Mouse (Mus musculus) lung, postnatal 14 days (tissue): ENCODE results near the gene Kcnab2.

Source experiments
- DNase-seq: peaks from one replicate; pipeline ENCODE4 v3.0.0; 2021

The Kcnab2 gene

GRCm38 (mm10) chr4:152382528-152383252 is 95.0 kb downstream of the Kcnab2 start:
- no peak for DNase-seq

- no peak for DNase-seq
Observed at GRCm38 (mm10) chr4:152365228-152365627, 112.4 kb downstream of the Kcnab2 start.

- DNase-seq: no peak
Observed at GRCm38 (mm10) chr4:152362180-152362579, 115.5 kb downstream of the Kcnab2 start.

GRCm38 (mm10) chr4:152360855-152361254 is 116.8 kb downstream of the Kcnab2 start:
- DNase-seq: peak; percentile 35

- no peak for DNase-seq
Observed at GRCm38 (mm10) chr4:152359700-152360099, 118.0 kb downstream of the Kcnab2 start.

GRCm38 (mm10) chr4:152355672-152356071 is 122.0 kb downstream of the Kcnab2 start:
- no peak for DNase-seq

GRCm38 (mm10) chr4:152353886-152354637 is 123.6 kb downstream of the Kcnab2 start:
- no peak for DNase-seq

- DNase-seq: no peak
Observed at GRCm38 (mm10) chr4:152351422-152352305, 126.0 kb downstream of the Kcnab2 start.

- DNase-seq: no peak
Observed at GRCm38 (mm10) chr4:152350722-152351421, 126.8 kb downstream of the Kcnab2 start.

- DNase-seq: no peak
Observed at GRCm38 (mm10) chr4:152349837-152350381, 127.8 kb downstream of the Kcnab2 start.

- DNase-seq: peak; percentile 79
Observed at GRCm38 (mm10) chr4:152345120-152345889, 132.4 kb downstream of the Kcnab2 start.

- no peak for DNase-seq
Observed at GRCm38 (mm10) chr4:152344651-152345050, 133.0 kb downstream of the Kcnab2 start.

GRCm38 (mm10) chr4:152343296-152343695 is 134.4 kb downstream of the Kcnab2 start:
- peak; percentile 38 for DNase-seq
